In genomic region chr16:34322546-34322945, GRCm38 (mm10) we compare ENCODE assay signal across 8 mouse cellular contexts.
DNase-seq lines count a peak whose midpoint lies in the region; ATAC-seq and TF ChIP-seq lines count a peak whose summit lies in the region.

No protein-coding gene starts in this region.

- no peak for ATAC-seq in liver, embryonic 12.5 days
- peak; percentile 80 for ATAC-seq in hindbrain, embryonic 11.5 days (ENCODE audit: low FRiP score)
- ATAC-seq in midbrain, embryonic 15.5 days (replicated peaks), result peak; percentile 63

- no peaks in the 10 kb centered on the region for H3K9me3 ChIP-seq in liver, embryonic 12.5 days (replicated peaks)
- no peaks in the 10 kb centered on the region for H3K9me3 ChIP-seq in hindbrain, embryonic 11.5 days (ENCODE audit: control insufficient read depth, low read length)
- no peaks in the 10 kb centered on the region for H3K9me3 ChIP-seq in midbrain, embryonic 15.5 days

- H3K4me2 ChIP-seq in liver, embryonic 12.5 days, result no peak overlapping the region
- H3K4me2 ChIP-seq in hindbrain, embryonic 11.5 days (replicated peaks; ENCODE audit: low read depth, low read length), result no peak overlapping the region
- H3K4me2 ChIP-seq in midbrain, embryonic 15.5 days, result no peak overlapping the region

- no peak for TF ChIP-seq POLR2A in cerebellum, adult 2 months (IDR thresholded peaks at IDR 0.05; ENCODE audit: borderline replicate concordance, insufficient read depth, low read length)

- H3K4me3 ChIP-seq in liver, embryonic 12.5 days, result no peak overlapping the region
- H3K4me3 ChIP-seq in cerebellum, adult 2 months (replicated peaks; ENCODE audit: insufficient read depth, low read depth, low read length), result no peak overlapping the region
- no peak overlapping the region for H3K4me3 ChIP-seq in hindbrain, embryonic 11.5 days (ENCODE audit: low read depth, low read length)
- H3K4me3 ChIP-seq in midbrain, embryonic 15.5 days, result no peak overlapping the region

- no peak overlapping the region for H3K27ac ChIP-seq in liver, embryonic 12.5 days
- H3K27ac ChIP-seq in cerebellum, adult 2 months (ENCODE audit: insufficient read depth, low read length), result no peak overlapping the region
- H3K27ac ChIP-seq in hindbrain, embryonic 11.5 days (ENCODE audit: low read depth, low read length), result no peak overlapping the region
- H3K27ac ChIP-seq in midbrain, embryonic 15.5 days, result peak overlapping the region; percentile 26

- peak; percentile 51 for DNase-seq in liver
- DNase-seq in cerebellum, adult 2 months, result peak; percentile 92 to 97
- peak; percentile 82 for DNase-seq in forelimb bud, embryonic 11.5 days (ENCODE audit: low read depth, low spot score)
- DNase-seq in hindbrain, embryonic 11.5 days (ENCODE audit: low spot score), result peak; percentile 81
- DNase-seq in layer of hippocampus, postnatal 36 days, result peak; percentile 49 to 53
- DNase-seq in thymus, postnatal 14 days, result peak; percentile 26

- peak; percentile 93 for TF ChIP-seq CTCF in cerebellum, adult 2 months (IDR thresholded peaks at IDR 0.05; ENCODE audit: borderline replicate concordance, insufficient read depth, low read depth, low read length)

- no peaks in the 10 kb centered on the region for H3K4me1 ChIP-seq in liver, embryonic 12.5 days
- H3K4me1 ChIP-seq in cerebellum, adult 2 months (ENCODE audit: control insufficient read depth, insufficient read depth, low read length), result peaks cover 12% of the 10 kb centered on the region
- H3K4me1 ChIP-seq in hindbrain, embryonic 11.5 days (replicated peaks; ENCODE audit: control insufficient read depth, insufficient read depth, low read length), result no peaks in the 10 kb centered on the region
- H3K4me1 ChIP-seq in midbrain, embryonic 15.5 days, result peaks cover 35% of the 10 kb centered on the region

- WGBS in liver, embryonic 12.5 days (ENCODE audit: insufficient replicate concordance), result 23% methylated on average over 4 of the region's 4 CpGs
- 16% methylated on average over 4 of the region's 4 CpGs for WGBS in cerebellum, adult 2 months
- 32% methylated on average over 4 of the region's 4 CpGs for WGBS in hindbrain, embryonic 11.5 days
- WGBS in midbrain, embryonic 15.5 days, result 39% methylated on average over 4 of the region's 4 CpGs

- H3K36me3 ChIP-seq in liver, embryonic 12.5 days, result no peaks in the 10 kb centered on the region
- no peaks in the 10 kb centered on the region for H3K36me3 ChIP-seq in hindbrain, embryonic 11.5 days (ENCODE audit: control insufficient read depth, insufficient read depth, low read length)
- H3K36me3 ChIP-seq in midbrain, embryonic 15.5 days (replicated peaks), result no peaks in the 10 kb centered on the region

- H3K27me3 ChIP-seq in liver, embryonic 12.5 days (replicated peaks), result no peaks in the 10 kb centered on the region
- H3K27me3 ChIP-seq in cerebellum, adult 2 months (ENCODE audit: control insufficient read depth, insufficient read depth, low read length), result no peaks in the 10 kb centered on the region
- H3K27me3 ChIP-seq in hindbrain, embryonic 11.5 days (ENCODE audit: control insufficient read depth, insufficient read depth, low read length), result no peaks in the 10 kb centered on the region
- no peaks in the 10 kb centered on the region for H3K27me3 ChIP-seq in midbrain, embryonic 15.5 days (replicated peaks)

- no peak overlapping the region for H3K9ac ChIP-seq in liver, embryonic 12.5 days
- H3K9ac ChIP-seq in hindbrain, embryonic 11.5 days (ENCODE audit: low read depth, low read length), result no peak overlapping the region
- no peak overlapping the region for H3K9ac ChIP-seq in midbrain, embryonic 15.5 days

Comparison
In these comparisons a context has a peak if more than half of its experiments do, and no peak if none do; other contexts are left out.
1. DNase-seq: peak in every context shown above with its lines; median percentile 94 in cerebellum, adult 2 months; 82 in forelimb bud, embryonic 11.5 days; 81 in hindbrain, embryonic 11.5 days; 51 in liver; 51 in layer of hippocampus, postnatal 36 days; 26 in thymus, postnatal 14 days.